Mouse (Mus musculus) heart, embryonic 16.5 days (tissue): ENCODE data around the gene Pik3c2b. TPM values are rescaled to one million over a fixed set of nuclear protein-coding genes. Genes with fewer than 3 reads are reported as not detected.
A peak's percentile ranks its signal among the peaks of the same experiment; 100 is the strongest.

Experiments used
- ATAC-seq: fragments of 200-750 bp; cut with Nextera tagmentation; replicated peaks from 2 replicates; pipeline ENCODE4 v1.8.0; 2017; ENCODE audit warnings: moderate number of reproducible peaks; ENCODE audit not compliant: insufficient read depth, low FRiP score; ENCODE audit errors: extremely low read depth
- H3K27ac ChIP-seq: fragments of 300-500 bp; sonication (generic); 2 replicates; pipeline ENCODE4 v1.5.1; 2014; ENCODE audit warnings: mild to moderate bottlenecking, low read length, control low read depth, moderate library complexity
- H3K27me3 ChIP-seq: fragments of 300-500 bp; sonication (generic); 2 replicates; pipeline ENCODE4 v1.6.1; 2014; ENCODE audit warnings: low read length, mixed read lengths; ENCODE audit not compliant: control insufficient read depth, insufficient read depth
- H3K36me3 ChIP-seq: fragments of 300-500 bp; sonication (generic); 2 replicates; pipeline ENCODE4 v1.6.1; 2014; ENCODE audit not compliant: control insufficient read depth, insufficient read depth
- H3K4me1 ChIP-seq: fragments of 300-500 bp; sonication (generic); 2 replicates; pipeline ENCODE4 v1.6.1; 2014; ENCODE audit warnings: low read length, mixed read lengths; ENCODE audit not compliant: control insufficient read depth, insufficient read depth
- H3K4me2 ChIP-seq: fragments of 300-500 bp; sonication (generic); 2 replicates; pipeline ENCODE4 v1.6.1; 2014; ENCODE audit warnings: low read depth, mild to moderate bottlenecking, control low read depth, low read length
- H3K4me3 ChIP-seq: fragments of 300-500 bp; sonication (generic); 2 replicates; pipeline ENCODE4 v1.5.1; 2014; ENCODE audit warnings: mild to moderate bottlenecking, control low read depth, low read length
- H3K9ac ChIP-seq: fragments of 300-500 bp; sonication (generic); 2 replicates; pipeline ENCODE4 v1.6.1; 2014; ENCODE audit warnings: low read length, control low read depth
- H3K9me3 ChIP-seq: fragments of 300-500 bp; sonication (generic); replicated peaks from 2 replicates; pipeline ENCODE4 v1.6.1; 2016; ENCODE audit warnings: low read length; ENCODE audit not compliant: control insufficient read depth
- WGBS: fragments of 180-500 bp; shearing (Covaris S2); extraction: QIAGEN DNeasy Blood & Tissue Kit; methylation state at CpG from one replicate; pipeline ENCODE4 v1.1.7; 2014; 5-methylcytosine and 5-hydroxymethylcytosine counted together
- polyA plus RNA-seq: library from polyadenylated mRNA; unstranded; fragments of >200 nt; fragmentation: Nextera tagmentation; extraction: Ambion mirVana; gene quantifications from 2 replicates; pipeline ENCODE4 v1.2.1, GENCODE M21; 2015

The Pik3c2b gene
- polyA plus RNA-seq, 1 experiment from 2014 or later = 9.5 TPM

- Histone ChIP-seq H3K4me3 (no peak overlapping the region), H3K27ac (peak overlapping the region; percentile 65), H3K4me1 (peaks cover 32% of the 10 kb centered on the region), H3K27me3 (no peaks in the 10 kb centered on the region), H3K36me3 (peaks cover 16% of the 10 kb centered on the region), H3K4me2 (no peak overlapping the region), H3K9me3 (0 out of 2 replicates have a peak, but pooled peaks cover 4% of the 10 kb centered on the region), H3K9ac (no peak overlapping the region)
- no peak; the same call in 1 of the 2 replicates for ATAC-seq
- WGBS = 60% methylated on average over 4 of the region's 4 CpGs
Measured at GRCm38 (mm10) chr1:133060681-133061080, 15.2 kb downstream of the Pik3c2b start.

GRCm38 (mm10) chr1:133063164-133063563, 17.7 kb downstream of the Pik3c2b start:
- H3K4me1 ChIP-seq = peaks cover 31% of the 10 kb centered on the region
- peaks cover 16% of the 10 kb centered on the region for H3K36me3 ChIP-seq
- no peaks in the 10 kb centered on the region for H3K27me3 ChIP-seq
- WGBS = 73% methylated on average over 6 of the region's 6 CpGs
- no peak overlapping the region for H3K4me2 ChIP-seq
- ATAC-seq = no peak
- H3K4me3 ChIP-seq = no peak overlapping the region
- 0 out of 2 replicates have a peak, but pooled peaks cover 4% of the 10 kb centered on the region for H3K9me3 ChIP-seq
- no peak overlapping the region for H3K9ac ChIP-seq
- H3K27ac ChIP-seq = no peak overlapping the region

- H3K27ac ChIP-seq = peak overlapping the region; percentile 96
- peak overlapping the region; percentile 58 for H3K4me2 ChIP-seq
- H3K9ac ChIP-seq = peak overlapping the region; percentile 74
- ATAC-seq = peak; percentile 80
- WGBS = 35% methylated on average over 5 of the region's 5 CpGs
- H3K36me3 ChIP-seq = peaks cover 12% of the 10 kb centered on the region
- H3K4me1 ChIP-seq = peaks cover 49% of the 10 kb centered on the region
- H3K9me3 ChIP-seq = 0 out of 2 replicates have a peak, but pooled peaks cover 4% of the 10 kb centered on the region
- H3K4me3 ChIP-seq = peak overlapping the region; percentile 50
- H3K27me3 ChIP-seq = no peaks in the 10 kb centered on the region
Measured at GRCm38 (mm10) chr1:133068268-133068667, 22.8 kb downstream of the Pik3c2b start.

GRCm38 (mm10) chr1:133068669-133069274, 23.3 kb downstream of the Pik3c2b start:
- Histone ChIP-seq H3K27ac (peak overlapping the region; percentile 96), H3K9me3 (0 out of 2 replicates have a peak, but pooled peaks cover 2% of the 10 kb centered on the region), H3K4me1 (peaks cover 49% of the 10 kb centered on the region), H3K9ac (peak overlapping the region; percentile 74), H3K27me3 (no peaks in the 10 kb centered on the region), H3K4me2 (peak overlapping the region; percentile 58), H3K36me3 (peaks cover 8% of the 10 kb centered on the region), H3K4me3 (peak overlapping the region; percentile 50)
- peak; percentile 2; the same call in 1 of the 2 replicates for ATAC-seq
- WGBS = 63% methylated on average over 15 of the region's 15 CpGs

- no peaks in the 10 kb centered on the region for H3K27me3 ChIP-seq
- peaks cover 49% of the 10 kb centered on the region for H3K4me1 ChIP-seq
- peak overlapping the region; percentile 50 for H3K4me3 ChIP-seq
- peaks cover 4% of the 10 kb centered on the region for H3K36me3 ChIP-seq
- no peaks in the 10 kb centered on the region for H3K9me3 ChIP-seq
- peak overlapping the region; percentile 96 for H3K27ac ChIP-seq
- 51% methylated on average over 12 of the region's 12 CpGs for WGBS
- no peak for ATAC-seq
- H3K9ac ChIP-seq = peak overlapping the region; percentile 74
- peak overlapping the region; percentile 58 for H3K4me2 ChIP-seq
Measured at GRCm38 (mm10) chr1:133069275-133070120, 24.0 kb downstream of the Pik3c2b start.

GRCm38 (mm10) chr1:133070157-133070556, 24.7 kb downstream of the Pik3c2b start:
- H3K27me3 ChIP-seq = no peaks in the 10 kb centered on the region
- no peak overlapping the region for H3K4me3 ChIP-seq
- H3K4me2 ChIP-seq = peak overlapping the region; percentile 58
- ATAC-seq = no peak
- peak overlapping the region; percentile 74 for H3K9ac ChIP-seq
- peak overlapping the region; percentile 96 for H3K27ac ChIP-seq
- WGBS = 39% methylated on average over 4 of the region's 5 CpGs
- no peaks in the 10 kb centered on the region for H3K9me3 ChIP-seq
- 0 out of 2 replicates have a peak, but pooled peaks cover 2% of the 10 kb centered on the region for H3K36me3 ChIP-seq
- H3K4me1 ChIP-seq = peaks cover 49% of the 10 kb centered on the region

GRCm38 (mm10) chr1:133071666-133072381, 26.4 kb downstream of the Pik3c2b start:
- Histone ChIP-seq H3K4me2 (no peak overlapping the region), H3K36me3 (peaks cover 2% of the 10 kb centered on the region; the same call in 1 of the 2 replicates), H3K27me3 (no peaks in the 10 kb centered on the region), H3K9ac (peak overlapping the region; percentile 44; the same call in 1 of the 2 replicates), H3K4me1 (peaks cover 63% of the 10 kb centered on the region), H3K4me3 (no peak overlapping the region), H3K27ac (peak overlapping the region; percentile 80), H3K9me3 (no peaks in the 10 kb centered on the region)
- no peak for ATAC-seq
- 52% methylated on average over 16 of the region's 16 CpGs for WGBS

- Histone ChIP-seq H3K4me3 (no peak overlapping the region), H3K36me3 (peaks cover 2% of the 10 kb centered on the region; the same call in 1 of the 2 replicates), H3K9ac (peak overlapping the region; percentile 12; the same call in 1 of the 2 replicates), H3K9me3 (no peaks in the 10 kb centered on the region), H3K4me1 (peaks cover 60% of the 10 kb centered on the region), H3K27ac (peak overlapping the region; percentile 80), H3K4me2 (no peak overlapping the region), H3K27me3 (no peaks in the 10 kb centered on the region)
- peak; percentile 69 for ATAC-seq
- WGBS = 33% methylated on average over 9 of the region's 9 CpGs
Measured at GRCm38 (mm10) chr1:133073327-133073856, 27.9 kb downstream of the Pik3c2b start.
